Mouse (Mus musculus) C2C12 (cell line): Measurements from ENCODE around the gene Lrch3. TPM values are rescaled to one million over a fixed set of nuclear protein-coding genes. Genes with fewer than 3 reads are reported as not detected.
A peak's percentile ranks its signal among the peaks of the same experiment; 100 is the strongest.
"Not testable (repeated sequence)": the region's sequence is repeated elsewhere in the genome, so short reads cannot be mapped to it uniquely, and the experiment has no call there.

ENCODE experiments used
- H3K27me3 ChIP-seq: one replicate; pipeline ENCODE4 v1.6.1; 2011; ENCODE audit not compliant: control insufficient read depth, insufficient read depth, insufficient read length
- H3K36me3 ChIP-seq: one replicate; pipeline ENCODE4 v1.6.1; 2011; ENCODE audit not compliant: control insufficient read depth, insufficient read depth
- H3K4me3 ChIP-seq: one replicate; pipeline ENCODE4 v1.5.1; 2011; ENCODE audit warnings: mild to moderate bottlenecking, control low read depth; ENCODE audit not compliant: poor library complexity, insufficient read depth, severe bottlenecking
- H3K79me2 ChIP-seq: one replicate; pipeline ENCODE4 v1.6.1; 2011; ENCODE audit not compliant: control insufficient read depth, insufficient read depth
- H3K79me3 ChIP-seq: one replicate; pipeline ENCODE4 v1.6.1; 2011; ENCODE audit warnings: low read depth, control low read depth
- H3ac ChIP-seq: one replicate; pipeline ENCODE3; 2011; ENCODE audit warnings: low read depth; ENCODE audit not compliant: control insufficient read depth, insufficient read length
- CEBPB ChIP-seq: IDR thresholded peaks from one replicate; pipeline ENCODE4 v1.6.1; 2011; ENCODE audit warnings: low read depth, mild to moderate bottlenecking, control low read depth, moderate library complexity
- CTCF ChIP-seq: IDR thresholded peaks from one replicate; pipeline ENCODE4 v1.5.1; 2011; ENCODE audit not compliant: control insufficient read depth, insufficient read depth, insufficient read length
- FOSL1 ChIP-seq: IDR thresholded peaks from one replicate; pipeline ENCODE4 v1.8.0; 2011; ENCODE audit warnings: mild to moderate bottlenecking, low read length; ENCODE audit not compliant: poor library complexity, insufficient read depth, severe bottlenecking
- MAX ChIP-seq: IDR thresholded peaks from one replicate; pipeline ENCODE4 v1.6.1; 2011; ENCODE audit warnings: mild to moderate bottlenecking, control low read depth
- MYOD1 ChIP-seq: IDR thresholded peaks from one replicate; pipeline ENCODE4 v1.6.1; 2011; ENCODE audit warnings: low read depth; ENCODE audit not compliant: control insufficient read depth, insufficient read length
- MYOG ChIP-seq: IDR thresholded peaks from one replicate; pipeline ENCODE4 v1.6.1; 2011; ENCODE audit not compliant: control insufficient read depth, insufficient read length; ENCODE audit errors: extremely low read depth
- USF1 ChIP-seq: IDR thresholded peaks from one replicate; pipeline ENCODE4 v1.6.1; 2011; ENCODE audit warnings: low read depth, mild to moderate bottlenecking, control low read depth, moderate library complexity
- polyA plus RNA-seq: library from polyadenylated mRNA; unstranded; fragments of >200 nt; fragmentation: generic; extraction: Trizol; gene quantifications from one replicate; pipeline ENCODE4 v1.2.1, GENCODE M21; 2012; ENCODE audit warnings: missing spikeins

Lrch3 gene
- polyA plus RNA-seq, 1 experiment, result 6.7 TPM

DNA sequence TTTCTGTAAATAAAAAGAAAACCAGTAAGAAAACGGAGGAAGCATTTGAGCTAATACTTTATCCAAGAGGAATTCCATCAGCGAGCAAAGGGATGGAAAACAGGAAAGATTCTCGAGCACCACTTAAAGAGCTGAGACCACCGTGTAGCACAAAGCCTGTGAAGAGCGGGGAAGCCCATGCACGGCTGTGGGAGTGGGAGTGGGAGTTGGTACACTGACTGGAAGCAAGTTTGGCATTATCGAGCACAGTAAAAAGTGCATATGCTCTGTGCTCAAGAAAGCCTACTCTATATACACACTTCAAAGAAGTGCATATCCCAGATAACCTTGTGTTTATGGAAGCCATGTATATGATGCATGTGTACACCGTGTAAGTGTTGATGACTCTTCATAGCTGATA lies 13.1 kb downstream of the Lrch3 start:
- Histone ChIP-seq H3K79me2 (peaks cover 66% of the 10 kb centered on the region), H3ac (no peak overlapping the region)
- TF ChIP-seq MAX, result no peak

GRCm38 (mm10) chr16:32929918-32930317 lies 16.0 kb downstream of the Lrch3 start:
- Histone ChIP-seq H3K36me3 (peaks cover 9% of the 10 kb centered on the region), H3K27me3 (no peaks in the 10 kb centered on the region), H3K79me3 (peaks cover 54% of the 10 kb centered on the region), H3K4me3 (no peak overlapping the region), H3K79me2 (peaks cover 94% of the 10 kb centered on the region), H3ac (no peak overlapping the region)
- no peak for TF ChIP-seq MAX
- TF ChIP-seq MYOD1, result no peak
- no peak for TF ChIP-seq CEBPB
- no peak for TF ChIP-seq CTCF
- no peak for TF ChIP-seq USF1
- no peak for TF ChIP-seq MYOG
- TF ChIP-seq FOSL1, result no peak

More for the DNA sequence above, 13.1 kb downstream of the Lrch3 start:
- peaks cover 34% of the 10 kb centered on the region for H3K79me3 ChIP-seq
- H3K36me3 ChIP-seq, result peaks cover 19% of the 10 kb centered on the region
- H3K4me3 ChIP-seq, result no peak overlapping the region
- H3K27me3 ChIP-seq, result no peaks in the 10 kb centered on the region

- Histone ChIP-seq H3K79me3 (peaks cover 70% of the 10 kb centered on the region), H3K79me2 (peaks cover 99% of the 10 kb centered on the region), H3K36me3 (no peaks in the 10 kb centered on the region), H3K27me3 (no peaks in the 10 kb centered on the region), H3K4me3 (no peak overlapping the region), H3ac (no peak overlapping the region)
- TF ChIP-seq MYOG (no peak), USF1 (peak; percentile 21), MAX (no peak), CTCF (no peak), MYOD1 (no peak), FOSL1 (no peak)
These were observed 20.6 kb downstream of the Lrch3 start for GRCm38 (mm10) chr16:32934470-32934869.

DNA sequence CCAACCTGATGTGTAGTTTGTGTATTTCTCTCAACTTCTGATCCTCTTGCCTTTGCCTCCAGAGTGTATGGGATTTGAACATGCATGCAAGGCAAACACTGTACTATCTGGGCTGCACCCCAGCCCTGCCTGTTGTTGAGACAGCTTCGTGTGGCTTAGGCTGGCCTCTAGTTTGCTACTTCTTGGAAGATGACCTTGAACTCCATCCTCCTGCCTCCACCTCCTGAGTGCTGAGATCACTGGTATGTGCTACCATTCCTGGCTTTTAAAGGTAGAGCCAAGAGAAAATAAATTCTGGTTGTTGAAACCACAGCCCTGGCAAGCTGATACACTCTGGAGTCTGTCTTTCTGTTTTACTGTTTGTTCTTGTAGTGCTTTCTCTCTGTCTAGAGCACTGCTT lies 21.2 kb downstream of the Lrch3 start:
- H3K4me3 ChIP-seq, result no peak overlapping the region
- no peaks in the 10 kb centered on the region for H3K27me3 ChIP-seq
- H3K36me3 ChIP-seq, result no peaks in the 10 kb centered on the region
- H3ac ChIP-seq, result no peak overlapping the region
- peaks cover 98% of the 10 kb centered on the region for H3K79me2 ChIP-seq
- peaks cover 70% of the 10 kb centered on the region for H3K79me3 ChIP-seq
- no peak for TF ChIP-seq MYOG
- no peak for TF ChIP-seq MAX
- TF ChIP-seq CTCF, result no peak
- TF ChIP-seq FOSL1, result no peak
- TF ChIP-seq CEBPB, result no peak
- no peak for TF ChIP-seq MYOD1
- TF ChIP-seq USF1, result no peak

GRCm38 (mm10) chr16:32937358-32937757 lies 23.5 kb downstream of the Lrch3 start:
- no peak for TF ChIP-seq USF1
- no peak for TF ChIP-seq CTCF
- no peak for TF ChIP-seq CEBPB
- no peak for TF ChIP-seq FOSL1
- no peak for TF ChIP-seq MAX
- no peak for TF ChIP-seq MYOG
- TF ChIP-seq MYOD1, result no peak
- H3ac ChIP-seq, result no peak overlapping the region
- peaks cover 64% of the 10 kb centered on the region for H3K79me3 ChIP-seq
- no peaks in the 10 kb centered on the region for H3K27me3 ChIP-seq
- peaks cover 95% of the 10 kb centered on the region for H3K79me2 ChIP-seq
- H3K36me3 ChIP-seq, result no peaks in the 10 kb centered on the region
- H3K4me3 ChIP-seq, result no peak overlapping the region

DNA sequence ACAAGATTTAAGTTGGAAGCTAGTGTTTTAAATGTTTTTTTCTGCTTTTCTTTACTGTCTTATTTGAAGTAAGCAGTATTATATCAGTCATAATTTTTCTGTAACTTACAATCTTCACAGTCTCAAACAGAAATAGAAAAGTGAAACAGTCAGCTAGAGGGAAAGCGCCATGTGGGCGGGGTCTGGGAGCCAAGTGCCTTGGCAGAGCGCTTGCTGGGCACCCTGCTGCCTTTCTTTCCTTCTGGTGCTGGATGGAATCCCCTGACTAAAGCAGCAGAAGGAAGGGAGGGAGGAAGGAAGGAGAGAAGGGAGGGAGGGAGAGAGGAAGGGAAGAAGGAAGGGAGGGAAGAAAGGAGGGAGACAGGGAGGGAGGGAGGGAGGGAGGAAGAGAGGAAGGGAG lies 25.4 kb downstream of the Lrch3 start:
- peaks cover 91% of the 10 kb centered on the region for H3K79me2 ChIP-seq
- H3K36me3 ChIP-seq, H3K27me3 ChIP-seq, H3ac ChIP-seq, H3K4me3 ChIP-seq: not testable (repeated sequence)
- H3K79me3 ChIP-seq, result peaks cover 55% of the 10 kb centered on the region

DNA sequence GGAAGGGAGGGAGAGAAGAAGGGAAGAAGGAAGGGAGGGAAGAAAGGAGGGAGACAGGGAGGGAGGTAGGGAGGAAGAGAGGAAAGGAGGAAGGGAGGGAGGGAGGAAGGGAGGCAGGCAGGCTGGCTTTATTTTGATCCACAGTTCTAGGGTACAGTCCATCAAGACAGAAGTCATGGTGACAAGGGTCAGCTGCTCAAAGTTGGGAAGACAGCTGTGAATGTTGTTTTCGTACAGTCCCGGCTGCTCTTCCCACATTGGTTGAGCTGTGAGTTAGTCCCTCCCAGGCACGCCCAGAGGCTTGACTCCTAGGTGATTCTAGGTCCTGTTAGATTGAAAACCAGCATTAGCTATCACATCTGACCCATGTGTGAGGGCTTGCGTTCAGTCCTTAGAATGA lies 25.8 kb downstream of the Lrch3 start:
- H3ac ChIP-seq, H3K27me3 ChIP-seq, H3K4me3 ChIP-seq, H3K36me3 ChIP-seq: not testable (repeated sequence)
- peaks cover 91% of the 10 kb centered on the region for H3K79me2 ChIP-seq
- H3K79me3 ChIP-seq, result peaks cover 54% of the 10 kb centered on the region

- H3K27me3 ChIP-seq, H3K36me3 ChIP-seq, H3K4me3 ChIP-seq, H3ac ChIP-seq: not testable (repeated sequence)
- peaks cover 89% of the 10 kb centered on the region for H3K79me2 ChIP-seq
- peaks cover 51% of the 10 kb centered on the region for H3K79me3 ChIP-seq
These were observed 27.3 kb downstream of the Lrch3 start for GRCm38 (mm10) chr16:32941226-32941625.
